Mouse (Mus musculus): ENCODE data around the gene Lpin2.

- TF ChIP-seq CTCF (IDR thresholded peaks at IDR 0.05; ENCODE audit: low read depth): no peak
- TF ChIP-seq EP300 (IDR thresholded peaks at IDR 0.05; ENCODE audit: low read depth): no peak
Observed at GRCm38 (mm10) chr17:71246022-71246421, 63.7 kb downstream of the Lpin2 start.

Measured in liver, embryonic 14.5 days (tissue).